Mouse (Mus musculus): ENCODE results near the gene Pik3cg.
A peak's percentile ranks its signal among the peaks of the same experiment; 100 is the strongest.

Gene Pik3cg

GRCm38 (mm10) chr12:32143151-32143550, 65.3 kb downstream of the Pik3cg start:
- peak; percentile 92 for DNase-seq (ENCODE audit: low read depth)

- peak; percentile 21 for DNase-seq (ENCODE audit: low read depth)
Measured at GRCm38 (mm10) chr12:32141766-32142165, 66.7 kb downstream of the Pik3cg start.

- DNase-seq (ENCODE audit: low read depth), result no peak
Measured at GRCm38 (mm10) chr12:32138831-32139230, 69.6 kb downstream of the Pik3cg start.

GRCm38 (mm10) chr12:32138362-32138761, 70.1 kb downstream of the Pik3cg start:
- no peak for DNase-seq (ENCODE audit: low read depth)

- DNase-seq (ENCODE audit: low read depth), result peak; percentile 22
Measured at GRCm38 (mm10) chr12:32137542-32137941, 70.9 kb downstream of the Pik3cg start.

- peak; percentile 73 for DNase-seq (ENCODE audit: low read depth)
Measured at GRCm38 (mm10) chr12:32127599-32128507, 80.6 kb downstream of the Pik3cg start.

DNA sequence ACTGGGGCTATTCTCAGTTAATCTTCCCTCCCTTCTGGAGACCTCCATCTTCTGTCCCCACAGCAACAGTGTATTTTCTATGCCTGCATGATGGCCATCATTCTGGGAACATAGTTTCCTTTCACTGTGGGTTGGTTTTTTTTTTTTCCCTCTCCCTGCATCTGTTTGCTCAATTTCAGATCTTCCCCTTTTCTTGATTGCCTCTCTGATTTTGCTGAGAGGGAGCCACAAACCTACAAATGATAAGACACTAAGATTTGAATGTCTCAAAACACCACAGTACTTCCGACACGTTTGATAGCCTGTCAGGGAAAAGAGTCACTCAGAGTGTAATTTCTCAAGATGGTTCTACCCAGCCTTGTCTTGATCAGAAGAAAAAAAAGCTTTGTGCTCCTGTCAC, 81.3 kb downstream of the Pik3cg start:
- DNase-seq (ENCODE audit: low read depth), result peak; percentile 44

- no peak for DNase-seq (ENCODE audit: low read depth)
Measured at GRCm38 (mm10) chr12:32124456-32124855, 84.0 kb downstream of the Pik3cg start.

GRCm38 (mm10) chr12:32124030-32124429, 84.4 kb downstream of the Pik3cg start:
- no peak for DNase-seq (ENCODE audit: low read depth)

DNA sequence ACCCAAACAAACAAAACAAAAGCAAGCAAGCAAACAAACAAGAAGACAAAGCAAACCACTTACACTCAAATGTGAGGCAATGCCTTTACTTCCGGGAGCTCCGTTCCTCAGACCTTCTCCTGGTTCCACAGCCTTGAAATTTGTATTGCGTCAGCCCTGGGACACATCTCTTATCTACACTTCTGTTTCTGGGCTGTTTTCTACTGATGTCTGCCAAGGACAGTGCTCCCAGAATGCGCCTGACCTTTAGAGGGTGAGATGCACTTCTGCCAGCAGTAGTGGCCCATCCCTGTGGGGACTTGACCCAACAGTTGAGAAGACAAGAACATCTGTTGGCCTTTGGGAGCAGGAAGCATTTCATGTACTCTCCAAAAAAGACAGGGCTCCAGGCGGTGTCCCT, 84.9 kb downstream of the Pik3cg start:
- peak; percentile 59 for DNase-seq (ENCODE audit: low read depth)

Data from 416B (cell line).